Mouse (Mus musculus) heart, embryonic 12.5 days (tissue): ENCODE measurements around the gene Hoxc8. TPM values are rescaled to one million over a fixed set of nuclear protein-coding genes. Genes with fewer than 3 reads are reported as not detected.

ENCODE experiments used
- ATAC-seq: fragments of 200-750 bp; cut with Nextera tagmentation; 2 replicates; pipeline ENCODE4 v1.8.0; 2017; ENCODE audit warnings: moderate TSS enrichment, moderate library complexity; ENCODE audit not compliant: insufficient number of reproducible peaks, low FRiP score
- H3K27ac ChIP-seq: fragments of 300-500 bp; sonication (generic); 2 replicates; pipeline ENCODE4 v1.5.1; 2016; ENCODE audit warnings: mild to moderate bottlenecking, moderate library complexity; ENCODE audit not compliant: poor library complexity, severe bottlenecking
- H3K27me3 ChIP-seq: fragments of 300-500 bp; sonication (generic); replicated peaks from 2 replicates; pipeline ENCODE4 v1.6.1; 2016; ENCODE audit warnings: mild to moderate bottlenecking, moderate library complexity
- H3K36me3 ChIP-seq: fragments of 300-500 bp; sonication (generic); 2 replicates; pipeline ENCODE4 v1.6.1; 2016; ENCODE audit warnings: mild to moderate bottlenecking, moderate library complexity
- H3K4me1 ChIP-seq: fragments of 300-500 bp; sonication (generic); replicated peaks from 2 replicates; pipeline ENCODE4 v1.6.1; 2016; ENCODE audit warnings: mild to moderate bottlenecking
- H3K4me2 ChIP-seq: fragments of 300-500 bp; sonication (generic); 2 replicates; pipeline ENCODE4 v1.6.1; 2016; ENCODE audit warnings: mild to moderate bottlenecking, moderate library complexity
- H3K4me3 ChIP-seq: fragments of 300-500 bp; sonication (generic); 2 replicates; pipeline ENCODE4 v1.5.1; 2016; ENCODE audit warnings: mild to moderate bottlenecking
- H3K9ac ChIP-seq: fragments of 300-500 bp; sonication (generic); 2 replicates; pipeline ENCODE4 v1.6.1; 2016; ENCODE audit warnings: mild to moderate bottlenecking, moderate library complexity
- H3K9me3 ChIP-seq: fragments of 300-500 bp; sonication (generic); replicated peaks from 2 replicates; pipeline ENCODE4 v1.6.1; 2016; ENCODE audit warnings: mild to moderate bottlenecking, moderate library complexity
- WGBS: fragments of 180-500 bp; shearing (Covaris S2); methylation state at CpG from one replicate; pipeline ENCODE4 v1.1.7; 2016; 5-methylcytosine and 5-hydroxymethylcytosine counted together
- microRNA counts: library from miRNA; unstranded; fragments of <30 nt; microRNA quantifications from one replicate; lab custom pipeline; 2017
- microRNA-seq: library from miRNA; unstranded; fragments of <30 nt; microRNA quantifications from one replicate; pipeline ENCODE4, GENCODE M21; 2017
- polyA plus RNA-seq: library from polyadenylated mRNA; unstranded; fragments of >200 nt; fragmentation: Nextera tagmentation; extraction: Ambion mirVana; gene quantifications from 2 replicates; pipeline ENCODE4 v1.2.1, GENCODE M21; 2016

The Hoxc8 gene
- polyA plus RNA-seq, 1 experiment from 2014 or later, result 0.11 TPM

DNA sequence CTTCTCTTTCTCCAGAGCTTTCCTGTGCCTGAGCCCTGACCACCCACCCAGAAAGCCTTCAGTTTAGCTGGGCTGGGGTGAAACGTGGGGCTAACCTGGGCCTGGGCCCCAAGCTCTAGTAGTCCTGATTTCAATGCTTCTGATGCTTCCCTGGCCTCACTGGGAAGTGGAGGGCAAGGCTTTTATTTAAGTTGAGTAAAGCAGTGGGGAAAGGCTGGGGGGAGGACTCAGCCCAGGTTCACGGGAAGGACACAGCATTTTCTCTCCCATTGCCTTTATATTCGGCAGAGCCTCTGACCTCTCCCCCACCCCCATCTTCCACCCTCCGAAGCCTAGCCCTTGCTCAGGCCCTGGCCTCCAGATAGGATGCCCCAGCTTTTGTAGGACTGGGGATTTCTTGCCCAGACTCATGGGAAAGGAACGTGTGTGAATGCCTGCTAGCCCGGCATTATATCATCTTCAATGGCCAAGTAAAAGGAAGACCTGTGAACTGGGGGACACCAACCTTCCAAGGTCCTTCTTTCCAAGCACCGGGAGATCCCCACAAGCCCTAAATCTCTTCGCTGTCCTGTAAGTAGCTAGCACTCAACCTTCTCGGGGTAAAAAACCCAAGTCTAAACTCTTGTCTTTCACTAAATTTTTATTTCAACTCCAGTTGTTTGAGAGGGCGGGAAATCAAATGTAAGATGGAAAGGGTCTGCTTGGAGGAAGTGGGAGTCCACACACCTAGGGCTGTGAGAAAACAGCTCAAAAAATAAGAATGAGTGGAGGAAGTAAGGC, 48.5 kb downstream of the Hoxc8 start:
- Histone ChIP-seq H3K9ac (no peak overlapping the region), H3K36me3 (no peaks in the 10 kb centered on the region), H3K27ac (no peak overlapping the region), H3K4me3 (no peak overlapping the region), H3K4me1 (peaks cover 10% of the 10 kb centered on the region; the same call in 1 of the 2 replicates), H3K9me3 (no peaks in the 10 kb centered on the region), H3K27me3 (peaks cover 99% of the 10 kb centered on the region), H3K4me2 (no peak overlapping the region)
- ATAC-seq, result no peak
- WGBS, result 14% methylated on average over 10 of the region's 10 CpGs

DNA sequence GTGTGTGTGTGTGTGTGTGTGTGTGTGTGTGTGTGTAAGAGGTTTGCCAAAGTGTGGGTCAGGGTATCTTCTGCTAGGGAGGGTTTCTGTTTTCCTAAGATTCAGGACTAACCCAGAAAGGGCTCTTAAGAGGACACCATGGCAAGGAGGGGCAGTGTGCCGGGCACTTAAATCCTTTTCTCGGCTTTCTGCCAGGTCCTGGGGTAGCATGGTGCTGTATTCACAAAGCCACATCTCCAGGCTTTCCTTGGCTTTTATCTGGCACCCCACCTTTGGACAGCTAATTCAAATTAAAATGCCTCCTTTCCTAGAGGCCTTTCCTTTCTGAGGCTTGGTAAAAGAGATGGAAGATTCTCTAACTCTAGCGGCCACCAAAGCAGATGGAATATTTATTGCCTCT, 49.2 kb downstream of the Hoxc8 start:
- H3K36me3 ChIP-seq, result no peaks in the 10 kb centered on the region
- H3K27me3 ChIP-seq, result peaks cover 99% of the 10 kb centered on the region
- H3K4me2 ChIP-seq, result no peak overlapping the region
- ATAC-seq, result no peak
- H3K27ac ChIP-seq, result no peak overlapping the region
- H3K9ac ChIP-seq, result no peak overlapping the region
- H3K9me3 ChIP-seq, result no peaks in the 10 kb centered on the region
- 12% methylated on average over 3 of the region's 3 CpGs for WGBS
- peaks cover 4% of the 10 kb centered on the region; the same call in 1 of the 2 replicates for H3K4me1 ChIP-seq
- no peak overlapping the region for H3K4me3 ChIP-seq

DNA sequence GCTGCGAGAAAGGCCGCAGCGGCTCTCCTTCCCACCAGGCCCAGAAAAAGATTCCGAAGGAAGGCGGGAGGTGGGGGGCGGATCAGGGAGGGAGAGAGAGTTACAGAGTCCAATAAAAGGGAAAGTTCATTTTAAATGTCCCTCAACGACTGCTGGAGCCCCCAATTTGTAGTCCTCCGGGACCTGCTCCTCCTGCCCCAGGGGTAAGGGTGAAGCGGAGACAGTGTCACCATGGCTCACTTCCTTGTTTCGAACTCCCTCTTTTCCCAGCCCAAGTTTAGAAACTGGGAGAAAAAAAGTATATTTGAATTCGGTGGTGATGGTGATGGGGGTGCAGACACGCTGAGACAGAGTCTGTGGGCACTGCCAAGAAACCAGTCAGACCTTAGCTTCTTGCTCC, 50.2 kb downstream of the Hoxc8 start:
- H3K4me3 ChIP-seq, result no peak overlapping the region
- H3K4me1 ChIP-seq, result no peaks in the 10 kb centered on the region
- H3K4me2 ChIP-seq, result no peak overlapping the region
- ATAC-seq, result no peak
- 7% methylated on average over 12 of the region's 12 CpGs for WGBS
- no peaks in the 10 kb centered on the region for H3K36me3 ChIP-seq
- no peak overlapping the region for H3K27ac ChIP-seq
- H3K27me3 ChIP-seq, result peaks cover 98% of the 10 kb centered on the region
- no peaks in the 10 kb centered on the region for H3K9me3 ChIP-seq
- no peak overlapping the region for H3K9ac ChIP-seq

DNA sequence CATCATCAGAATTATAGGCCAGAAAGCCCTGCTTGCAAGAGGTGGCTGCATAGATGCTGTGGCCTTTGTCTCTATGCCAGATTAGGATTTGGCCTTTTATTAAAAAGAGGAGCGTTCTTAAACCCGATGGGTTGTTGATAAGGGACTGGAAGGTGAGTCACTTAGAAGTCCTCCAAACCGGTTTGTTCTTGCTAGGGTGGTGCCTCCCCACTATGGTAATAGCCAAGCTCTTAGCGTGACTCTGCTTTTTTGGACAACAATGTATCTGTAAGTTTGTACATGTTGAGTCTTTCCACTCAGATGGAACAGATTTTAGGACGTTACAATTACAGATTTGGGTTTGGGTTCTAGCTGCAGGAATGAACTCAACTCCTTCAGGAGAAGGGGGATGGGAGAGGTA, 51.2 kb downstream of the Hoxc8 start:
- Histone ChIP-seq H3K27me3 (peaks cover 96% of the 10 kb centered on the region), H3K4me3 (no peak overlapping the region), H3K4me1 (no peaks in the 10 kb centered on the region), H3K9me3 (no peaks in the 10 kb centered on the region), H3K27ac (no peak overlapping the region), H3K36me3 (no peaks in the 10 kb centered on the region), H3K9ac (no peak overlapping the region), H3K4me2 (no peak overlapping the region)
- ATAC-seq, result no peak
- WGBS, result 14% methylated on average over 5 of the region's 5 CpGs

DNA sequence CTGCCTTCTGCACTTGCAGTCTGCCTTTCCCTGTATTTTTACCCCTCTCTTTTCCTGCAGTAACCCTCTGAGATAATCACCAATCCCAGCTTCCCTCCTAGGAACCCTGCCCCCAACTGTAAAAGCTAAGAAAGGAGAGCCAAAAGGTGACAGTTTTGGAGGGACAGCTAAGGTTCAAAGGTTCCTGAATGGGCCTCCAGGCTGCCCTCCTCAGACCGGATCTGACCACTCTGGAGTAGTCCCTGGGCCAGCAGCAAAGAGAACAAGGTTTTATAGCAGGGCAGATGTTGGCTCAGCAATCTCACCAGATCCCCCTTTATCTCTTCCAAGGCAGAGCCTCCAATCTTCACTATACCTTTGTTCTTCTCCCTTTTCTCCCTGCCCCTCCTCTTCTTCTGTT, 51.8 kb downstream of the Hoxc8 start:
- Histone ChIP-seq H3K4me2 (no peak overlapping the region), H3K9me3 (no peaks in the 10 kb centered on the region), H3K36me3 (no peaks in the 10 kb centered on the region), H3K9ac (no peak overlapping the region), H3K27me3 (peaks cover 92% of the 10 kb centered on the region), H3K4me1 (no peaks in the 10 kb centered on the region), H3K4me3 (no peak overlapping the region), H3K27ac (no peak overlapping the region)
- WGBS, result 3% methylated on average over 1 of the region's 1 CpGs
- no peak for ATAC-seq

MicroRNA genes within 50 kb of the gene (microRNA counts, 519-probe panel; counts per million panel counts)
- microRNA mmu-miR-615-3p (lab: Ali Mortazavi, UCI) (not detected), microRNA mmu-miR-615-5p (lab: Ali Mortazavi, UCI) (not detected)

Small RNAs within 50 kb of the gene (microRNA-seq; reads per million reads assigned to microRNA genes)
- gene Mir196a-2 (9.4 reads per million, percentile 23 among the genes with 10 or more reads in this experiment), gene Mir615 (56.3 reads per million, percentile 43 among the genes with 10 or more reads in this experiment)

Other genes with a start within 250 kb of the Hoxc8 start
- gene Hoxc13, start 69.5 kb upstream of the Hoxc8 start, polyA plus RNA-seq, result 0.18 TPM in 1 of 2 replicates, not detected in the other
- not detected in 2 replicates for gene Hoxc12, start 53.9 kb upstream of the Hoxc8 start, polyA plus RNA-seq
- gene Hoxc11, start 36.2 kb upstream of the Hoxc8 start, polyA plus RNA-seq, result not detected in 2 replicates
- not detected in 2 replicates for gene Hoxc10, start 23.8 kb upstream of the Hoxc8 start, polyA plus RNA-seq
- gene Hoxc5, start 23.2 kb upstream of the Hoxc8 start, polyA plus RNA-seq, result 0.38 and 0.39 TPM in 2 replicates
- gene Hoxc9, start 14.2 kb upstream of the Hoxc8 start, polyA plus RNA-seq, result not detected in 2 replicates
- gene Hoxc6, start 7.7 kb downstream of the Hoxc8 start, polyA plus RNA-seq, result 0.18 and 0.82 TPM in 2 replicates
- 0.57 and 0.76 TPM in 2 replicates for gene Hoxc4, start 28.3 kb downstream of the Hoxc8 start, polyA plus RNA-seq
- 17.1 and 17.4 TPM in 2 replicates for gene Smug1, start 176.5 kb downstream of the Hoxc8 start, polyA plus RNA-seq
- 150 and 164 TPM in 2 replicates for gene Cbx5, start 249.2 kb downstream of the Hoxc8 start, polyA plus RNA-seq
- gene Hnrnpa1, start 249.8 kb downstream of the Hoxc8 start, polyA plus RNA-seq, result 554 and 557 TPM in 2 replicates